Mouse (Mus musculus): ENCODE results near the gene Mprip.
"Not testable (repeated sequence)": the region's sequence is repeated elsewhere in the genome, so short reads cannot be mapped to it uniquely, and the experiment has no call there.

Mprip gene

DNA sequence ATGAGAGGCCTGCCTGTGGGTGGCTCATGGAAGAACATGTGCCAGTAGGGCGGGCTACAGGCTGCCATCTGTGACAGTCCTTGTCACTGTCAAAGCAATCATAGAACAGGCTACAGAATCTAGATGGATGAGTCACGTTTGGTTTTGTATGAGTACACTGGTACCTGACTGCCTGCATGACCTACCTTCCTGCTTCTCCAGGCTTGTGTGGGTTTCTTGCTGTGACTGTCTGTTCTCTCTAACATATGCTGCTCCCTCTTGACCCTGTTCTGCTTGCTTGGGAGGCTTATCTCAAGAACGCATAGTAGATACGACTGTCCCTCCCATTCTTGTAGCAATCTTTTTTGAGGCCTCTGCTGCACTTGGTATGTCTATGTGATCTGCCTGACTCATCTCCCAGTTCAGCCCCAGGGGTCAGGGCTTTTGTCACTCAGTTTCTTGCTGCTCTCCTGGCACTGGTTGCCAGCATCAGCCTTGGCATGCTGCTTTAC lies 56.7 kb downstream of the Mprip start:
- DNase-seq: no peak

GRCm38 (mm10) chr11:59719185-59719584 lies 58.1 kb downstream of the Mprip start:
- no peak for DNase-seq

- DNase-seq: peak in 1 of 2 experiments; percentile 43
These were observed 60.3 kb downstream of the Mprip start for GRCm38 (mm10) chr11:59721385-59721784.

DNA sequence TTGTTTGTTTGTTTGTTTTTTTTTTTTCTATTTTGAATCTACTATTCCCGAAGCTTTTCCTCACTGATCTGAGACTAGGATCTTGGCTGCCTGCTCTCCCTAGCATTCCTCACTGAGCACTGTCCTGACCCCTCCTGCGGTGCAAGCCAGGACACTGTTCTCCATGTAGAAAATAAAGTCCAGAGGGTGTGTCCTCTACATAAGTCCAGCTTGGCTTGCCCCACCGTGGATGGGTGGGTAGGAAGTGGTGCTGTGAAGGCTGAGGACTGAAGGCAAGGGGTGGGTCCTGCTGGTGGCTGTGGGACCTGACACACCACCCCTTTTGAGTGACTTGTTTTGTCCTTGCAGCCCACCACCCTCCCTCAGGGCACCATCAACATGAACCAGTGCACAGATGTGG lies 66.1 kb downstream of the Mprip start:
- peak; percentile 15 to 51 for DNase-seq

GRCm38 (mm10) chr11:59731821-59732220 lies 70.7 kb downstream of the Mprip start:
- no peak for DNase-seq

- peak; percentile 72 to 73 for DNase-seq
These were observed 71.4 kb downstream of the Mprip start for GRCm38 (mm10) chr11:59732407-59733066.

- not testable (repeated sequence) for DNase-seq
These were observed 72.5 kb downstream of the Mprip start for GRCm38 (mm10) chr11:59733600-59733999.

- DNase-seq: no peak
These were observed 73.2 kb downstream of the Mprip start for GRCm38 (mm10) chr11:59734335-59734734.

- DNase-seq: not testable (repeated sequence)
These were observed 74.8 kb downstream of the Mprip start for GRCm38 (mm10) chr11:59735938-59736337.

DNA sequence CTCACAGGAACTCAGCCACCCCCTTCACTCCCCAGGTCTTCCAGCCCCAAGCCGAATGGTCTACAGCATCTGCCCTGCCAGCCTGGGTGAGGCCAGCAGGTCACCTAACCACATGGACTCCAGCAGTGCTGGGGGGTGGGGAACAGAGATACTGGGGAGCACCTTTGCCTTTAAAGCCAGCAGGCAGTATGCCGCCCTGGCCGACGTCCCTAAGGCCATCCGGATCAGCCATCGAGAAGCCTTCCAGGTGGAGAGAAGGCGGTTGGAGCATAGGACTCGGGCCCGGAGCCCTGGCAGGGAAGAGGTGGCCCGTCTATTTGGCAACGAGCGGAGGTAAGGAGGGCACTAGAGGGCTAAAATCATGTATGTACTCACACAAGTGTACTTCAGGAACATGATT lies 76.1 kb downstream of the Mprip start:
- no peak for DNase-seq

DNA sequence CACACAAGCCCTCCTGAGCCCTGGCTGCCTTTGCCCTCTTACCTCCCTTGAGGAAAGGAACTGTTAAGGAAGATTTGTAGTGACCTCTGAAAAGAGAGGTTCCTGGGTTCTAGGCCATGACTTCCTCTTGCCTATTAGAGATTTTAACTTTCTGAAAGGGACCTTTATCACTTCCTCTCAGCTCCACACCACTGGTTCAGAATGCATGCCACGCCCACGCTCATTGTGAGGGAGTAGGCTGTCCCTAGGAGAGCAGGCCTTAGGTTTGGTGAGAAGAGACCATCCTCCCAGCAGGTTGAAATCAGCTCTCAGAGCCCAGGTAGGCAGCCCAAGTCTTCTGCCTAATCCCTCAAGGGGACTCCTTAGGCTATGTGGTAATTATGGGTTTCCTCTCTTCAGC lies 78.9 kb downstream of the Mprip start:
- no peak for DNase-seq

DNA sequence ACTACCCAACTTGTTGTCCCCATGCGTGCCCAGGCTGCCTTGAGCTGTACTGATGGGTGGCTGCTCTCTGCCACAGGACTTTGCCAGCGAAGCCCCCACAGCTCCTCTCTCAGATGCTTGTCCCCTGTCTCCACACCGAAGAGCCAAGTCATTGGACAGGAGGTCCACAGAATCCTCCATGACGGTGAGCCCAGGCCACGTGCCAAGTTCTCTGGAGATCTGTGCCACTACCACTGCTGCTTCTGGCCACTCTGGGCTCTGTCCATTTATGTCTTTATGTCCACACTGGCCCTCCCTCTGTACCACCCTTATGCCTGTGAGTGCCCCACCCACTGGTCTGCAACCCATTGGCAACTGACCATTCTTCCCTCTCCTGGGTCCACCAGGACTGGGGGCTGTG lies 80.8 kb downstream of the Mprip start:
- DNase-seq: no peak

DNA sequence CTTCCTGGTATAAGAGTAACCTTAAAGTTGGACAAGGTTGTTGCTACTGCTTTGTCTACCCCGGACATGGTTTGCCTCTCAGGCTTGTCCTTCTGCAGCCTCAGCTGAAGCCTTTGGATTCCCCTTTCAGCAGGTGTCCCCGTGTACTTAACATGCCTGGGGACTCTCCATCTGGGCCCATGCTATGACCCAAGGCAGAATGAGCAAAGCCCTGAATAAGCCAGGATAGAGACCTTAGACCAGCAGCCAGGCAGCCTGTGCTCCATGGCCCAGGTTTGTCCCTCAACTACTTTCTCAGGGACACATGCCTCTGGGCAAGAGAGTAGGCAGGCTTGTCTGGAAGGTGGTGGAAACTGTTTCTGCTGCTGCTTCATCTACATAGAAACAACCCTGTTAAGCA lies 82.2 kb downstream of the Mprip start:
- no peak for DNase-seq

DNA sequence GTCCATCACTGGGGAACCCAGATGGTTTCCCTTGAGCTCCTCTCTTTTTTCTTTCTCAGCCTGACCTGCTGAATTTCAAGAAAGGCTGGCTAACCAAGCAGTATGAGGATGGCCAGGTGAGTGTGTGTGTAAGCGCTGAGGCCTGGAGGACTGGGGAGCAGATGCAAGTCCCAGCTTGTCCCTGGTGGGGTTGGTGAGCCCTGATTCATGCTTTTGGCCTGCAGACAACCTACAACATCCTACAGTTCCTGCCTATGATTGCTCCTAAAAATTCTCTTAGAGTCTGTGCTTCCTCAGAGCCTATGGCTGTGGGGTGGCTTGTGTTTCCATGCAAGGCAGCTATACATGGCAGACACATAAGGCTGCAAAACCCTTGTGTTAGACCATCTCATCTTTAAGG lies 82.6 kb downstream of the Mprip start:
- DNase-seq: no peak

GRCm38 (mm10) chr11:59744374-59744773 lies 83.3 kb downstream of the Mprip start:
- no peak for DNase-seq

DNA sequence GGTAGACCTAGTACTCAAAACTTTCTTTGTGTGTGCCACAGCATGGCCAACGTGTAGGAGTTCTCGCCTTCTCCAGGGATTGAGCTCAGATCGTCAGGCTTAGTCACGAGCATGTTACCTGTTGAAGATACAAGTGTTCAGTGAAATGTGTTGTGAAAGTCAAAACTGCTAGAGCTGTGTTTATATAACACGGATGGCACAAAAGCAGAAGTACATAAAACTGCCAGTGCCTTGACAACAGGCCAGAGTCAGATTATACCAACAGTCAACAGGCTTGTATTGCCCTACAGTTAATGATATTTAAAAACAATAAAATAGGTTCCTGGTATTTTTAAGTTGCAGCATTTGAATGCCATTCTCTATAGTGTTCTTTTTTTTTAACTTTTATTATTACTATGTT lies 84.7 kb downstream of the Mprip start:
- DNase-seq: no peak

- peak; percentile 74 to 86 for DNase-seq
These were observed 85.5 kb downstream of the Mprip start for GRCm38 (mm10) chr11:59746614-59747013.

GRCm38 (mm10) chr11:59749050-59749449 lies 87.9 kb downstream of the Mprip start:
- DNase-seq: no peak

DNA sequence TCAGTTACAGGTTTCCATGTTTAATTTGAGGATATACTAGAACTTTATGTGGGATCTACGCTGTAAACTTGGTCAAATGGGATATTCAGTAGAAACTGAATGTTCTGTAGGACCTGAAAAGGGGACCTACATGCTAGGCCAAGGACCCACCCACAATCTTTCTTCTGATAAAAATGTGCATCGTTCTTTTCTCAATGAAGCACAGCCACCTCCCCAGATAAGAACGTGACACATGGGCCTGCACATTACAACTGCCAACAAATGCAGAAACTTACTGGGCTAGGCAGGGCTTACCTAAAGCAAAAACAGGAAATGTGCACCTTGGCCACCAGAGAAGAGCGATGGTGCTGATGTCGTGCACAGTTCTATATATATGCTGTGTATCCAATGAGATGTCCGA lies 93.4 kb downstream of the Mprip start:
- DNase-seq: no peak

DNA sequence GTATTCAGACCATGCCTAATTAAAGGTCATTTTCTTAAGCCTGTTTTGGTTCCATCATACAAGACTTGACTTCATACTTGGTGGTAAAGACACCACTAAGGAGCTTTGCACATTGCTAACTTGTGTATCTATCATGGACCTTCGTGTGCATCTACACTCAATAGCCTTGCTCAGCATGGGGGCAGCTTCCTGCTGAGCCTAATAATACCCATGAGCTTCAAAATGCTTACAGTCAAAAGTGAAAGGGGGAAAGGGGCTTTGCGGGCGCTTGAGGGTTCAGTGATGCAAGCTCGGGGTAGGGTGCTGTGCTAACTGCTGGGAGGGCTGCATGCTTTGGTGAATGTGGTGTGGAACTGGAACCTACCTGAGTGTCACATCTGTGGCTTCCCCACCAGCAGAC lies 95.2 kb downstream of the Mprip start:
- DNase-seq: no peak

- DNase-seq: no peak
These were observed 97.3 kb downstream of the Mprip start for GRCm38 (mm10) chr11:59758191-59758985.

DNA sequence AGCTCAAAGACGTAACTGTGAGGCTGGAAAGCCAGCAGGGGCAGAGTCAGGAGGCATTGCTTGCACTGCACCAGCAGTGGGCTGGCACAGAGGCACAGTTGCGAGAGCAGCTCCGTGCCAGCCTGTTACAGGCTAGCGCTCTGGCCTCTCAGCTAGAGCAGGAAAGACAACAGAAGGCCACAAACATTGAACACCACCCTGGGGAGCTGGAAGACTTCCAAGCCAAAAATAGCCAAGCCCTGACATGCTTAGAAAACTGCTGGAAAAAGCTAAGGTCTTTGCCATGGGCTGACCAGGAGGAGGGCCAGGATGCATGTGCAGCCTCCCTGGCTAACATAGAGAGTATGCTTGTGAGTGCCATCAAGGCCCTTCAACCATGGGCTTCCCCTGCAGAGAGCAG lies 98.1 kb downstream of the Mprip start:
- peak; percentile 53 to 56 for DNase-seq

DNA sequence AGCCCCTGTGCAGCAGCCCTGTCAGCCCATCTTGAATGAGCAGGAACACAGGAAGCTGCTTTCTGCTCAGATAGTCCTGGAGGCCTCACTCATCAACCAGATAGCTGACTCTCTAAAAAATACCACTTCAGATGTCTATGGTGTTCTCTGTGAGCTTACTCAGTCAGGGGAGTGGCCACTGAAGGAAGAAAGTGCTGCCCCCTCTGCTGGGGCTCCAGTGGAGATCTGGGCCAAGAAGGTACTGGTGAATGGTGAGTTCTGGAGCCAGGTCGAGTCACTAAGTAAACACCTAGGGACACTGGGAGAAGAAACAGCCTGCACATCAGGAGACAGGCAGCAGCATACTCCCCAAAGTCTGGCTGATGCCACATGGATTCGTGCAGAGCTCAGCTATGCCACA lies 98.5 kb downstream of the Mprip start:
- DNase-seq: no peak

GRCm38 (mm10) chr11:59760796-59761195 lies 99.7 kb downstream of the Mprip start:
- no peak for DNase-seq

Data from kidney, postnatal 25 days (tissue).